Mouse (Mus musculus) lung, postnatal 14 days (tissue): ENCODE measurements at regions not wholly inside any gene's neighbourhood (a gene's known extent, or its start where the extent isn't known, plus 50 kb on each side); places are given as distances from the start of the nearest gene placed in this dataset.
"Not testable (repeated sequence)": the region's sequence is repeated elsewhere in the genome, so short reads cannot be mapped to it uniquely, and the experiment has no call there.

Source experiments
- DNase-seq: peaks from one replicate; pipeline ENCODE4 v3.0.0; 2021

- no peak for DNase-seq
Observed at GRCm38 (mm10) chr10:6182400-6182799, 260.2 kb upstream of the Rgs17 start.

- DNase-seq, result not testable (repeated sequence)
Observed at GRCm38 (mm10) chr10:6164311-6164710, 242.1 kb upstream of the Rgs17 start.

- DNase-seq, result no peak
Observed at GRCm38 (mm10) chr10:6156941-6157340, 234.7 kb upstream of the Rgs17 start.

DNA sequence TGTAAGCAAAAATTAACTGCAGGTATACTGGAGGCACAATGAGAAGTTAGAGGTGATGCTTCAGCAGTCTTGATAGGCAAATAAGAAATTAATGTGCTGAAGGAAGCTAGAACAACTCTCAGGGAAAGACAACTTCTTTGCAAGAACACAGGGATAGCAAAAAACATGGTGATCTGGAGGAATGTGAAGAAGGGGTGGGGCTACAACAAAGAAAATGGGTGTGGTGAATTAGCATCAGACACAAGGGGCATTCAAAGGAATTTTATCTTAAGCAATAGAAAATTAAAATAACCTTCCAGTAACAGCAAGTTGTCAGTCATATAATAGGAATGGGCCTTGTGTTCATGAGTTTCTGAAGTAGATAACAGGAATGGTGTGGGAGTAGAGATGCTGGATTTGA, 211.9 kb upstream of the Rgs17 start:
- no peak for DNase-seq

DNA sequence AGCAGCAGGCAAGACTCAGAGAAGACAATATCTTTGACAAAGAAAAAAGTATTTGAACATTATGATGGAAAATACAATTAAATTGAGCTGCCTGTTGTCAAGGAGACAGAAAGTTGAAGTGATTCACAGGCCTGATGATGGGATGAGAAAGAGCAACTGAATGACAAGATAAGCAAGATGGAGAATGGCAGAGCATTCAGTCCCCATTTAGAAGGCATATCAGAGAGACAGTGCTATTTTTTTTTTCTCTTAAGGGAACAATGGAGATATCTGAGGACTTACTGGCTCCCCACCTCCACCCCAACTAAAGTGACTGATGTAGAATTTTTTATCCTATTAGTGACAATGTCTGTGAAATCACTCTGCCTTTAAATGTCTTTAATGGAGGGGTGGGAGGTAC, 202.2 kb upstream of the Rgs17 start:
- not testable (repeated sequence) for DNase-seq

- peak; percentile 54 for DNase-seq
Observed at GRCm38 (mm10) chr10:6114883-6115622, 192.9 kb upstream of the Rgs17 start.
